Mouse (Mus musculus) kidney, postnatal 10 days (tissue): ENCODE measurements around the gene Bhlha9.

Experiments
- DNase-seq: peaks from one replicate; pipeline ENCODE4 v3.0.0; 2021; ENCODE audit warnings: mixed read lengths

The Bhlha9 gene

DNA sequence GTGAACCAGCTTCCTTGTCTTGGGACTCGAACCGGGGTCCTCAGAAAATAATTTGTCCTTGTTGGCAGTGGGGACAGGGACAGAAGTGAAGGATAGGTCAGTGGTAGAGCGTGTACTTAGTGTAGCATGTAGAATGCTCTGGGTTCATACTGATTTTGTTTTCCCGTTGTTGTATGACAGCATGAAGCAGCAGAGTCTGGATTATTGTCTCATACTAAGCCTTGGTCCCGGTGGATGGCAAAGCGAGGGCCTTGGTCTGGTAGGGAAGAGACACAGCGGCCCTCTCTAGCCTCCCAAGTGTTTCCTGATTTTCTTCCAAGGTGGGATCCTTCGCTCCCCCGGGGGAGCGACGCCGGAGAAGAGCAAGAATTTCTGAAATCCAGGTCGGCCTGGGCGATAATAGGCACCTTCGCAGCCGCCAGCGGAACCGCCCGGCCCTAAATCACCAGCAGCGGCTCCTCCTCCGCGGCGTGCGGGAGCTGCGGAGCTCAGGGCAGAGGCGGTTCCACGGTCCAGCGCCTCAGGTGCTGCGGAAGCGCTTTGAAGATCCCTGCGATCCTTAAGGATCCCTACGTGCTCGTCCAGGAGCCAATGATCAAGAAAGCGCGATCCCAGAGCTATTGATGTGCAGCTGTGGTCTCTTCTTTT is 6.1 kb upstream of the Bhlha9 start:
- peak; percentile 24 for DNase-seq

DNA sequence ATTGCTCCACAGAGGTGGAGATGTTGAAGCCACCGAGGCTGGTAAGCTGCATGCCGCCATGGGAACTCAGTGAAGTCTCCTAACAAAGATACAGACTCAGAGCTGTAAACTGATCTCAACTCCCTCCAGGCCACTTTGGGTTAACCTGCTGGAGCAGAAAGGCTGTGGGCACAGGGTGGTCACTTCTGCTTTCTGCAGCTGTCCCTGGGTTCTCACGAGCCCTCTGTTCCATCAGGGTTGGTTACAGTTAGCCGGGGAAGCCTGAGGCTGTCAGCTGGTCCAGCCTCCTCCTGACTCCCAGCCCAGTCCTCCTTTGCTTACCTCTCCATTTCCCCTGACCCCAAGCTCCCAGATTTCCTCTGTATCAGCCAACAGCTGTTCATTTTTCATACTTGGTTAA is 4.5 kb upstream of the Bhlha9 start:
- DNase-seq: no peak

DNA sequence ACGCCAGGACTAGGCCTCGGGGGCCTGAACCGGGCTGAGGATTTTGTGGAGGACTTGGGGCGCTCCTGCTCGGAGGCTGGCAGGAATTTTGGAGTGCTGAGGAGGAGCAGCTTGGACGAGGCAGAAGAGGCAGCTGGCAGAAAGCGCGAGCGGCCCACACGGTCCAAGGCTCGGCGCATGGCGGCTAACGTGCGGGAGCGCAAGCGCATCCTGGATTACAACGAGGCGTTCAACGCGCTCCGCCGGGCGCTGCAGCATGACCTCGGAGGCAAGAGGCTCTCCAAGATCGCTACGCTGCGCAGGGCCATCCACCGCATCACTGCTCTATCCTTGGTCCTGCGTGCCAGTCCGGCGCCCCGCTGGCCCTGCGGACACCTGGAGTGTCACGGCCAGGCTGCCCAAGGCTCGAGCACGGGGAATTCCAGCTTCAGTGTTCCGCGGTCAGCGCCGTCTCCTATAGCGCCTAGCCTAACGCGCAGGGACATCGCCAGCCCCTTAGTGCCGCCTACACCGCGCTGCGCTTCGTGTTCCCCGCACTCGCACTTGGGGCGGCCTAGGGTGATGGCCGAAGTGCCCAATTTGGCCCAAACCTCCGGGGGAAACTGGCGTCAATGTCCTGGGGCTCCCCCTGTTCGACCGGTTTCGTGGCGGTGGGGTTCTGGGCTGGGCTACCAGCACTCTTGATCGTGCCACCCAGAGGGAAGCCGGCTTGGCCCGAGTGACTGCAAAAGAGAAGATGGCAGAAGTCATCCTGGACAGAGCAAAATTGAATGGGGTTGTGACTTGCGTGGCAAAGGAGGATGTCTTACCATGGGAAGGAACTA is 503 bp downstream of the Bhlha9 start:
- no peak for DNase-seq

DNA sequence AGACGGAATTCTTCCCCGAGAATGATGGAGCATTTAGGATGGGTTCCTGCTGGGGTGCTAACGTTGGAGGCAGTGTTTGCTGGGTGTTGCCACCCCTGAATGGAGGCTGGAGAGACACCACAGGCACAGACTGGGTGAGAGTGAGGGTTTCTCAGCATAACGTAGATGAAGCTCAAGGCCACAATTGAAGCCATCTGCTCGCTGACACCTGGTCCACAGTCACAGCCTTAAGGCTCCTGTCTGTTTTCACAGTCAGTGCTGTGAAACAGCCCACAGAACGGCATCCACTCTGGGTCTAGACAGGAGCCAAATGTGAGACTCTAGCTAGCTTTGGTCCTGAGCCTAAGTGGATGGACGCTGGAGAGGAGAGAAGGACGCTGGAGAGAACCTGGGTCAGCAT is 1.9 kb downstream of the Bhlha9 start:
- no peak for DNase-seq

DNA sequence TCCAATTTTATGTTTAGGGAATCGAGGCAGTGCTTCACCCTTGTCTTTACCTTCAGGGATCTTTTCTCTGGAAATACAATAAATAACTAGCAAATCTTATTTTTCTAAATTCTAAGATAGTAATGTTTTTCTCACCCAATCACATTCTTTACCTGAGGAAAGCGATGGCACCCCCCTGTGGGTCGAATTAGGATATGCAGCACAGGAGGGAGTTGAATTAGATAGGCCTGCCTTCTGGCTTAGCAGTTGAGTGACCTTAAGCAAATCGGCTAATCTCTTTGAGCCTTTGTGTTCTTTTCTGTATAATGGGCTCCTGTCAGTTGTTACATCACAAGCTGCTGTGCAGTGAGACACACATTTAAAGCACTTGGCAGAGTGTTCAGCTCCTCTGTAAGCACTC is 2.4 kb downstream of the Bhlha9 start:
- DNase-seq: no peak

DNA sequence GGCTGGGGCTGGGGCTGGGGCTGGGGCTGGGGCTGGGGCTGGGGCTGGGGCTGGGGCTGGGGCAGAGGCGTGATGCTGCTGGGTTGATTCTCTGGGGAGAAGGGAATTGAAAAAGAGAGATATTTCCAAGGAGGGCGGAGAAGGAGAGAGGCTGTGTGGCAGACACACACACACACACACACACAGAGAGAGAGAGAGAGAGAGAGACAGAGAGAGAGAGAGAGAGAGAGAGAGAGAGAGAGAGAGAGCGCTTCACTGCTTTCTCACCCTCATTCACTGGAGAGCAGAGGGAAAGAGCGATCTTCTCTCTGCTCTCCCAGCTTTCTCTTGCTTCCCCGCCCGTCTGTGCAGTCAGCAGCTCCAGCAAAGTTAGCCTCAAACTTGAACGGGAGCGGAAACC is 7.2 kb downstream of the Bhlha9 start, which contains the start of gene Trarg1:
Gene Trarg1 (plus strand): TSS at position 301 of the 400 bp plus-strand sequence.
- DNase-seq: peak; percentile 34

DNA sequence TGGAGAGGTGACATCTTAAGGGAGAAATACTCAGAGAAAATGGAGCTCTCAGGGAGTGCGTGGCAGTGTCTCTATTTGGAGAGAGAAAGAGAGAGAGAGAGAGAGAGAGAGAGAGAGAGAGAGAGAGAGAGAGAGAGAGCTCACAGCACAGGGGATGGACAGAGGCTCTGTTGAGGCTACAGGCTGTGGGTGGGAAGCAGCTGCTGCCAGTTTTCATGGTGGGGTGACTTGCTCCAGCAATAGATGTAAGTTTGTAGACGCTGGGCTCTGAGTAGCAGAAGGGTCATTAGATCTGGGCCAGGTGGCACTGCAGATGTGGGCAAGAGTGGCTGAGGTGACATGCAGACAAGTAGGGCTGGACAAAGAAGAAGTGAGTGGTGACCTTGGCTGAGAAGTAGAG is 13.3 kb downstream of the Bhlha9 start:
- DNase-seq: no peak

DNA sequence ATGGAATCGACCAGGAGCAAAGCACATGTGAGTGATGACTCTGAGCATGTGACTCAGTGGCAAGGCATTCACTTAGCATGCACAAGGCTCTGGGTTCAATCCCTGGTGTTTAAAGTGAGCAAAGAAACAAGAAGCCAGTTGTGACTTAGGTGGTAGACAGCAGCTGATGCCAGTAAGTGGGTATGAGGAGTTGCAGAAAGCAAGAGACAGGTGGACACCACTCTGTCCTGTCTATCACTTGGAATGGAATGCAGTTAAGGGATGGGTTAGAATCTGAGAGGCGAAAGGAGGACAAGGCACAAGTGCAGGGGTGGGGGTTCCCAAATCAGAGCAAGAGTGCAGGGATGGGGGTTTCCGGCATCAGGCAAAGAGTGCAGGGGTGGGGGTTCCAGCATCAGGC is 19.8 kb downstream of the Bhlha9 start:
- DNase-seq: no peak

DNA sequence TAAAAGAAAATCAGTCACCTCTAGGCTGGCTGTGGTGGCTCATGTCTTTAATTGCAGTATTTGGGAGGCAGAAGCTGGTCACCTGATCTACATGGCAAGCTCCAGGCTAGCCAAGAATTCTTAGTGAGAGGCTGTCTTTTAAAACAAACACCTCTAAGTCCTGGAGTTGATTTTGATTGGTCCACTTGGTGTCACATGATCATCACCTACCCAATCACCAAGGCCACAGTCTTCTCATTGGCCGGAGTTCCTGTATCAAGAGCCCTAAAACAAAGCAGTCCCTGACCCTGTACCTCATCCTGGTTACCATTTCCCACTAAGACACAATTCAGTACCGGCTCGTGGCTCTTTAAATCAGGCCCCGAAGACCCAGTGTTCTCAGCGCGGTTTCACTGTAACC is 23.5 kb downstream of the Bhlha9 start:
- DNase-seq: no peak

DNA sequence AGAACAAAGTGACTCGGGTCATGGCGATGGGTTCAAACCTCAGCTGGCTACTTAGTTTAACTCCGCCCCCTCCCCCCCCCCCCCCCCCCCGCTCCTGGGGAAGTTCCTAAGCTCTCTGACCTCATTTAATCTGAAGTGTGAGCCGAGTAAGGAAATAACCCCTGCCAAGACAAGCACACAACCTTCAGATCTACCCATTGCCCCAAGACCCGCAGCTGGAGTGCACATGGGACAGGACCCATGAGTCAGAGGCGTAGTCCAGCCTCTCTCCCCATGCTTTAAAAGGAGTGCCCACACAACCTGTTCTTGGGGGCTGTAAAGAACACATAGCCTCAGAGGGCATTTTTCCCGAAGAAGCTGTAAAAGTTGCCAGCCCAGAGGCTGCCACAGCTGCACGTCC is 27.4 kb downstream of the Bhlha9 start:
- DNase-seq: no peak

DNA sequence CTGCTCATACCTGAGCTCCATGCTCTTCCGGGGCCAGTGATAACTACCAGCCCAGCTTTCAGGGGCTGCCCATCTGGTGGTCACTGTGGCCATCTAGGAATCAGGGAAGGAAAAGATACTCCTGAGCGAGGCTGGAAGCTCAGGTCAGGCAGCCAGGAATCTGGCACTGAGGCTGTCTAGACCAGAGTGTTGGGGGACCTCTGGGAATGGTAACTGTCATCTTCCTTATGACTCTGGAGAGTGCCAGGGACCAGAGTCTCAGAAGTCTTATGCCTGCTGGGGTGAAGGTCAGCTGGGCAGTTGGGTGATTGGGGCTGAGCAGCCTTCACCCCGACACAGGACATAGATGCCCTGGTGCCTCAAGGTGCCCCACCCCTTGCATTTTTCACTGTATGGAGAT is 35.4 kb downstream of the Bhlha9 start:
- no peak for DNase-seq

DNA sequence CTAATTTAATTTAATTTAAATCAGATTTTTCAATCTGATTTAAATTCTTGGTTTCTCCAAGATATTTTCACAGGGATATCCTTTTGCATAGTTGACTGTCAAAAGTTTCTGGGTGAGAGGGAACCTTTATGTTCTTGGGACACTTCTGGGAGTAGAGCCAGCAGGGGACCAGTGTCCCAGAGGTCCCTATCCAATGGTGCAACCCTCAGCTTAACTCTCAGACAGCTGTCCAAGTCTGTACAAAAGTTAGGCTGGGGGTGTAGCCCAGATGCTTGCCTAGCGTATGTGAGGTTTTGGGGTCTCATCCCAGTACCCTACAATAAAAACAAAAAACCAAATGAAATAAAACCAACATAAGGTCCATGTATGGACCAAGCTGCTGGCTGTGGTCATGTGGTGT is 35.8 kb downstream of the Bhlha9 start:
- DNase-seq: no peak

DNA sequence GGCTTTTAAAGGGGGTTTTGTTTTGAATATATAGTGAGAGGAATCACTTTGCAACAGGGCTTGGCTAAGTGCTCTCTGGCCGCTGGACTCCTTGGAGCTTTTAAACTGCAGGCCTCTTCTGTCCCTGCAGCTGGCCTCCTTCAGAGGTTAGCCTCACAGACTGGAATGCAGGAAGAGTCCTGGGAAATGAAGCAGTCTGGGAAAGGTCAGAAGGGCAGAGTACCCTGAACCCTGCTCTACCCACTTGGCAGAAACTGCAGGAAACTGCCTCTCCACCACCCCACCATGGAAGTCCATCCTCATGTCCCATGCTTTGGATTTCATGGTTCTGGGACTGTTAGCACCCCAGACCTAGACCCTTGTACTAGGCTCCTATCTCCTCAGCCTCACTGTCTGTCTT is 36.6 kb downstream of the Bhlha9 start:
- peak; percentile 27 for DNase-seq

DNA sequence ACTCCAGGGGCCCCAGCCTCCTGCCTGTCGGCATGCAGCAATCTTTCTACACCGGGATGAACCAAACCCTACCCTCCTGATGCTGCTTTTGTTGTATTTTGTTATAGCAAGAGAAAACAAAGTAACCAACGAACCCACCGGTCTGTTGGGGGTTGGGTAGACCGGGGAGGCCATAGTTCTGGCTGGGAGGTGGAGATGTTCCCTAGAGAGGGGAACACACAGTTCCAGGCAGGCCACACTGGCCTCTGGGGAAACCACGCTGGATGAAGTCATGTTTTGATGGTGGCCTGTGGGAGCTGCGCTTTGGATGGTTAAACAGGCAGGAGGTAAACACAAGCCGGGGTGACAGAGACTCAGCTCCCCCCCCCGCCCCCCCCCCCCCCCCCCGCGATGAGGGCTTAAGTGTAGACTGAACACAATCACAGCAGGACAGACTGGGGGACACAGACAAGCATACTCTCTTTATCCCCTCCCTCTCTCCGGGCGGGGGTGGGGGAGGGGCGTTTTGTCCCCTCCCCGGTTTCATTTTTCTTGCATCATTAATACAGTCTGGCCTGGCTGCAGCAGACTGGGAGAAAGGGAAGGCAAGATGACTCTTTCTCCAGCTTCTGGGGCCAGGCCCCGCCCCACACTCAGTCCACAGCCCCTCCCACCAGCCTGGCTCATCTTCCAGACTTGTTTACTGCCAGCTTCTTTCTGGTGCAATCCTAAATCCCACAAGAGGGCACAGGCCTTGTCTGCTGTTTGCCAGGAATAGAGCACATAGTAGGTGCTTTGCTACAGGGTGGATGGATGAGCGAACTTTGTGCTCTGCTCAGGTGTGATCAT is 37.6 kb downstream of the Bhlha9 start:
- DNase-seq: peak; percentile 54

DNA sequence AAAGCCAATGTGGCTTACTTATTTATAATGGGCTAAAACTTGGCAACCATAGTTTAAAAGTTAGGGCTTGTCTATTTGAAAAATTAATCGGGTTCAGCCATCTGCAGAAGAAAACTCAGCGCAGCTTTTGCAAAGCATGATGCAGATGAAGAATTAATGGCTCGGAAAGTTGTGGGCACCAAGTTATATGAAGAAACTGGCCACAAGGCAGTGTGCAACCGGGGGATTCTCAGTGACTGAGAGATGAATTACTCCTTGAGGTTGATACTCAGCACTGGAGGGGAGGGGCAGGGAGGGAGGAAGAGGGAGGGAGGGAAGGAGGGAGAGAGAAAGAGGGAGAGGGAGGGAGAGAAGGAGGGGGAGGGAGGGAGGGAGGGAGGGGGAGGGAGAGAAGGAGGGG is 44.7 kb downstream of the Bhlha9 start:
- DNase-seq: no peak
